Mouse (Mus musculus): ENCODE results near the gene Adgb. TPM values are rescaled to one million over a fixed set of nuclear protein-coding genes. Genes with fewer than 3 reads are reported as not detected.

The Adgb gene
- polyA plus RNA-seq, 1 experiment from 2014 or later = 0.17 TPM

GRCm38 (mm10) chr10:10300915-10301439 lies 171.1 kb downstream of the Adgb start:
- 46% methylated on average over 8 of the region's 8 CpGs for WGBS

GRCm38 (mm10) chr10:10299987-10300386 lies 172.1 kb downstream of the Adgb start:
- Histone ChIP-seq H3K4me2 (no peak overlapping the region), H3K9ac (no peak overlapping the region), H3K9me3 (no peaks in the 10 kb centered on the region), H3K36me3 (no peaks in the 10 kb centered on the region), H3K27me3 (replicated peaks) (no peaks in the 10 kb centered on the region), H3K4me1 (no peaks in the 10 kb centered on the region), H3K27ac (no peak overlapping the region), H3K4me3 (replicated peaks) (no peak overlapping the region)
- WGBS = 89% methylated on average over 4 of the region's 4 CpGs
- ATAC-seq (ENCODE audit: insufficient read depth, low FRiP score, low read depth) = no peak

More at GRCm38 (mm10) chr10:10300915-10301439, 171.1 kb downstream of the Adgb start:
- Histone ChIP-seq H3K27ac (no peak overlapping the region), H3K9me3 (no peaks in the 10 kb centered on the region), H3K4me2 (no peak overlapping the region), H3K27me3 (replicated peaks) (no peaks in the 10 kb centered on the region), H3K36me3 (no peaks in the 10 kb centered on the region), H3K4me1 (no peaks in the 10 kb centered on the region), H3K9ac (no peak overlapping the region), H3K4me3 (replicated peaks) (no peak overlapping the region)
- ATAC-seq (ENCODE audit: insufficient read depth, low FRiP score, low read depth) = no peak

GRCm38 (mm10) chr10:10287221-10287867 lies 184.8 kb downstream of the Adgb start:
- Histone ChIP-seq H3K4me1 (no peaks in the 10 kb centered on the region), H3K9me3 (no peaks in the 10 kb centered on the region), H3K36me3 (no peaks in the 10 kb centered on the region), H3K27ac (no peak overlapping the region), H3K4me3 (replicated peaks) (no peak overlapping the region), H3K4me2 (no peak overlapping the region), H3K27me3 (replicated peaks) (no peaks in the 10 kb centered on the region), H3K9ac (no peak overlapping the region)
- WGBS = 64% methylated on average over 2 of the region's 2 CpGs
- ATAC-seq (ENCODE audit: insufficient read depth, low FRiP score, low read depth) = no peak

Other genes starting within 250 kb of the Adgb start
- 26.4 TPM in 2 replicates for gene Rab32, start 85.9 kb upstream of the Adgb start, polyA plus RNA-seq (2015; fragmentation: Nextera tagmentation; extraction: Ambion mirVana)
- gene Gm10944, start 209.0 kb upstream of the Adgb start, polyA plus RNA-seq (2015; fragmentation: Nextera tagmentation; extraction: Ambion mirVana) = not detected in 2 replicates

Measured in stomach, embryonic 15.5 days (tissue).